Mouse (Mus musculus) MEL (cell line): ENCODE results near the gene Pcyt1b. TPM values are rescaled to one million over a fixed set of nuclear protein-coding genes. Genes with fewer than 3 reads are reported as not detected.

Experiments
- DNase-seq: peaks from one replicate; pipeline ENCODE4 v3.0.0; 2011; ENCODE audit warnings: low read depth, low spot score
- H3K27ac ChIP-seq: 2 replicates; pipeline ENCODE4 v1.5.1; 2012; ENCODE audit warnings: low read depth, mild to moderate bottlenecking, control low read depth, low read length, moderate library complexity; ENCODE audit not compliant: control insufficient read depth
- H3K27me3 ChIP-seq, 2 experiments: fragments of 150-350 bp in 1 of 2; sonication (generic) in 1 of 2; 2 replicates each; pipeline ENCODE4 v1.6.1; 2012; ENCODE audit warnings: low read length in 2 of 2, mild to moderate bottlenecking in 2 of 2, improper control_type of control experiment in 1 of 2, moderate library complexity in 1 of 2; ENCODE audit not compliant: insufficient read depth in 2 of 2, control insufficient read depth in 1 of 2
- H3K36me3 ChIP-seq, 2 experiments: 2 replicates each; pipeline ENCODE4 v1.6.1; 2012 to 2014; ENCODE audit warnings: low read length in 2 of 2, improper control_type of control experiment in 1 of 2, inconsistent platforms in 1 of 2, mild to moderate bottlenecking in 1 of 2; ENCODE audit not compliant: insufficient read depth in 2 of 2, control insufficient read depth in 1 of 2
- H3K4me1 ChIP-seq, 2 experiments: fragments of 150-350 bp in 1 of 2; sonication (generic) in 1 of 2; 2 replicates each; pipeline ENCODE4 v1.6.1; 2012; ENCODE audit warnings: low read length in 2 of 2, improper control_type of control experiment in 1 of 2, mild to moderate bottlenecking in 1 of 2; ENCODE audit not compliant: insufficient read depth in 2 of 2, control insufficient read depth in 1 of 2
- H3K4me3 ChIP-seq, 2 experiments: fragments of 150-350 bp in 1 of 2; sonication (generic) in 1 of 2; 2 replicates each; pipeline ENCODE4 v1.5.1; 2012; ENCODE audit warnings: low read depth in 2 of 2, low read length in 2 of 2, mild to moderate bottlenecking in 2 of 2, moderate library complexity in 2 of 2, control low read depth in 1 of 2, improper control_type of control experiment in 1 of 2; ENCODE audit not compliant: control insufficient read depth in 1 of 2, insufficient read depth in 1 of 2
- H3K79me2 ChIP-seq: 2 replicates; pipeline ENCODE4 v1.6.1; 2012; ENCODE audit warnings: mild to moderate bottlenecking, low read length, moderate library complexity; ENCODE audit not compliant: control insufficient read depth, poor library complexity, insufficient read depth
- H3K9ac ChIP-seq: 2 replicates; pipeline ENCODE4 v1.6.1; 2012; ENCODE audit warnings: low read depth, mild to moderate bottlenecking, control low read depth, low read length, moderate library complexity; ENCODE audit not compliant: control insufficient read depth, poor library complexity, severe bottlenecking
- H3K9me3 ChIP-seq: fragments of 150-350 bp; sonication (generic); replicated peaks from 2 replicates; pipeline ENCODE4 v1.6.1; 2012; ENCODE audit warnings: mild to moderate bottlenecking, low read length, improper control_type of control experiment, moderate library complexity; ENCODE audit not compliant: insufficient read depth
- BHLHE40 ChIP-seq: IDR thresholded peaks from 2 replicates; pipeline ENCODE4 v1.6.1; 2012; ENCODE audit warnings: low read depth, mild to moderate bottlenecking, inconsistent platforms, low read length, improper control_type of control experiment, borderline replicate concordance
- E2F4 ChIP-seq: IDR thresholded peaks from 2 replicates; pipeline ENCODE4 v1.6.1; 2011; ENCODE audit warnings: low read depth, low read length, improper control_type of control experiment, borderline replicate concordance
- ELF1 ChIP-seq: IDR thresholded peaks from 2 replicates; pipeline ENCODE4 v1.6.1; 2014; ENCODE audit warnings: low read depth, mild to moderate bottlenecking, inconsistent platforms, low read length, improper control_type of control experiment, moderate library complexity
- ETS1 ChIP-seq: IDR thresholded peaks from 2 replicates; pipeline ENCODE4 v1.6.1; 2012; ENCODE audit warnings: low read depth, mild to moderate bottlenecking, inconsistent platforms, low read length, improper control_type of control experiment, moderate library complexity
- GABPA ChIP-seq: IDR thresholded peaks from 2 replicates; pipeline ENCODE4 v1.6.1; 2012; ENCODE audit warnings: low read depth, mild to moderate bottlenecking, inconsistent platforms, low read length, improper control_type of control experiment, moderate library complexity
- GATA1 ChIP-seq: IDR thresholded peaks from 2 replicates; pipeline ENCODE4 v1.6.1; 2011; ENCODE audit warnings: low read depth, low read length, improper control_type of control experiment
- HCFC1 ChIP-seq: IDR thresholded peaks from 2 replicates; pipeline ENCODE4 v1.6.1; 2012; ENCODE audit warnings: low read depth, mild to moderate bottlenecking, inconsistent platforms, low read length, improper control_type of control experiment, moderate library complexity
- KAT2A ChIP-seq: conservative IDR thresholded peaks from 2 replicates; pipeline ENCODE4 v1.6.1; 2012; ENCODE audit warnings: low read depth, low read length, improper control_type of control experiment, inconsistent platforms
- MAX ChIP-seq: IDR thresholded peaks from 2 replicates; pipeline ENCODE4 v1.6.1; 2011; ENCODE audit warnings: low read length, improper control_type of control experiment
- MYB ChIP-seq: IDR thresholded peaks from 2 replicates; pipeline ENCODE4 v1.6.1; 2011; ENCODE audit warnings: mild to moderate bottlenecking, low read depth, low read length, improper control_type of control experiment
- MYC ChIP-seq: IDR thresholded peaks from 2 replicates; pipeline ENCODE4 v1.6.1; 2011; ENCODE audit warnings: low read depth, mild to moderate bottlenecking, low read length, improper control_type of control experiment, moderate library complexity
- NELFE ChIP-seq: IDR thresholded peaks from 2 replicates; pipeline ENCODE4 v1.6.1; 2011; ENCODE audit warnings: low read depth, low read length, improper control_type of control experiment
- POLR2AphosphoS5 ChIP-seq: IDR thresholded peaks from 2 replicates; pipeline ENCODE4 v1.6.1; 2012; ENCODE audit warnings: low read depth, borderline replicate concordance, mild to moderate bottlenecking, inconsistent platforms, low read length, moderate library complexity, mixed read lengths
- RCOR1 ChIP-seq: IDR thresholded peaks from 2 replicates; pipeline ENCODE4 v1.6.1; 2012; ENCODE audit warnings: low read depth, mild to moderate bottlenecking, inconsistent platforms, low read length, improper control_type of control experiment
- SIN3A ChIP-seq: IDR thresholded peaks from 2 replicates; pipeline ENCODE4 v1.6.1; 2012; ENCODE audit warnings: low read length, improper control_type of control experiment, inconsistent platforms
- SMC3 ChIP-seq: IDR thresholded peaks from 2 replicates; pipeline ENCODE4 v1.6.1; 2011; ENCODE audit warnings: low read depth, low read length, improper control_type of control experiment
- TBP ChIP-seq: IDR thresholded peaks from 2 replicates; pipeline ENCODE4 v1.8.0; 2011; ENCODE audit warnings: low read depth, low read length, improper control_type of control experiment
- UBTF ChIP-seq: IDR thresholded peaks from 2 replicates; pipeline ENCODE4 v1.6.1; 2012; ENCODE audit warnings: low read depth, mild to moderate bottlenecking, inconsistent platforms, low read length, improper control_type of control experiment, moderate library complexity, borderline replicate concordance; ENCODE audit not compliant: insufficient read depth
- USF1 ChIP-seq: IDR thresholded peaks from 2 replicates; pipeline ENCODE4 v1.6.1; 2014; ENCODE audit warnings: low read depth, mild to moderate bottlenecking, inconsistent platforms, low read length, improper control_type of control experiment, moderate library complexity
- polyA plus RNA-seq, 2 experiments: library from polyadenylated mRNA; stranded (reverse) in 1 of 2; unstranded in 1 of 2; fragments of >175 nt in 1 of 2; fragments of >200 nt in 1 of 2; gene quantifications; 2 replicates each; pipeline versions ENCODE4 v1.2.1 to v1.2.4; 2012; ENCODE audit warnings: low replicate concordance in 2 of 2, low read depth in 1 of 2; ENCODE audit not compliant: insufficient read length in 2 of 2, insufficient read depth in 1 of 2, missing spikeins in 1 of 2
- total RNA-seq: library from RNA; depleted of rRNA; stranded (reverse); fragments of 300-350 nt; gene quantifications from 2 replicates; pipeline ENCODE4 v1.2.3, GENCODE M21; 2012

The Pcyt1b gene
- total and polyA plus RNA-seq, 3 experiments, result 1.2 to 10.4 TPM; not detected in 1

DNA sequence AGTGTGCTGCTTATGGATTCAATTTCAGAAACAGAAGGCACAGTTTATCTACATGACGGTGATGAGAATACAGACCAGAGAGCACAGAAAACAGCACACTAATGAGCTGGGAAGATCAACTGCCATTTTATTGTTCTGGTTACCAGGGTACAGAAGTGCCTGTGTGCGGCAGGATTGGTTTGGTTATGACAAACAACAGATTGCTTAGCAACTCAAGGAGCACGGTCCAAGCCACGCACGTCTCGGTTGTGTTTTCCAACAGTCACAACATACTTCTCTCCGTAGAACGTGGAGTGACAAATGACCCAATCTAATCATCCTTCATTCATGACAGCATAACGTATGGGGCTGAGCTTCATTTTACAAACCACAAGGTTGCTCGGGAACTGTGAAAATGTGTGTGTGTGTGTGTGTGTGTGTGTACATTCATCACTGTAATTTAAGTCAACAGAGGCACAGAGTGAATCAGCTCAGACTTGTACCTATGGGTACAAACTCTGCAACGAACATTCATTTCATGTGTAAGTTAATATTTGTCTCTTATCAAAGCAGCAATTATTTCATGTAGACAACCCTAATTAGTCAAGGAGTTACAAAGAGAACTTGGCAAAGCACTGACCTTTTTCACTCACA lies 100.7 kb downstream of the Pcyt1b start:
- Histone ChIP-seq H3K27me3 (no peaks in the 10 kb centered on the region), H3K4me3 (no peak overlapping the region), H3K9ac (no peak overlapping the region), H3K36me3 (peaks cover 0 to 8% of the 10 kb centered on the region in 2 experiments; a peak in 2 of 4 replicates), H3K9me3 (no peaks in the 10 kb centered on the region), H3K27ac (no peak overlapping the region), H3K79me2 (no peaks in the 10 kb centered on the region), H3K4me1 (peaks cover 3 to 9% of the 10 kb centered on the region in 2 experiments)
- no peak for TF ChIP-seq BHLHE40
- TF ChIP-seq NELFE, result no peak
- no peak for TF ChIP-seq TBP
- no peak for TF ChIP-seq SMC3
- no peak for TF ChIP-seq POLR2AphosphoS5
- no peak for TF ChIP-seq USF1
- TF ChIP-seq ELF1, result no peak
- no peak for TF ChIP-seq RCOR1
- no peak for TF ChIP-seq GATA1
- no peak for TF ChIP-seq MYC
- TF ChIP-seq KAT2A, result no peak
- TF ChIP-seq ETS1, result no peak
- TF ChIP-seq UBTF, result no peak
- TF ChIP-seq GABPA, result no peak
- no peak for TF ChIP-seq MAX
- TF ChIP-seq E2F4, result no peak
- no peak for TF ChIP-seq SIN3A
- no peak for DNase-seq

DNA sequence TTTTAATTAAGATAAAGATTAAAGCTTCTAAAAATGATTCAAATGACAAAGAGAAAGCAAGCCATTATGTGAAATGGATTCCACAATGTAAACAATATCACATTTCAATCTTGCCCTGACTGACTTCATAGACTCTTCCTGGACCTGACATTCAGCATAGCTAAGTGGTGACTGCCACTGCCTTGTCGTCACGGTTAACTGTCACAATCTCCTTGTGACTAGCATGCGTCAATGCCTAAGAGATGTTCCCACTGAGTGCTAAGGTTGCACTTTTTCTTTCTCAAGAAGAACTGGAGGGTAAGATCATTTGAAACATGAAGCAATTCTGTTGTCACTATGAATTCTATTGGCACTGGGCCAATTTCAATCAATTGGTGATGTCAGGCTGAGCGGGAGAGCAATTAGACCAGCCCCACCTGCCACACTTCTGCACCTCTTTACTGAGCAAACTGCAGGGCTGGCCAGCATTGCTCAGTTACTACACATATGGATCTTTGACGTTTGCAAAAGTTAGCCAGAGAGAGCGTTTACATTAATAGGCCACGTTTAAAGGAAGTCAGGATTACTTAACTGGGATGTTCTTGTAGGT lies 102.3 kb downstream of the Pcyt1b start:
- Histone ChIP-seq H3K79me2 (no peaks in the 10 kb centered on the region), H3K27me3 (no peaks in the 10 kb centered on the region), H3K4me3 (no peak overlapping the region)
- no peak for DNase-seq
- TF ChIP-seq UBTF (no peak), MYB (no peak), HCFC1 (no peak), BHLHE40 (no peak), TBP (no peak), NELFE (no peak)
- TF ChIP-seq, all 39 proteins: peak for 0
- H3K27ac ChIP-seq, result no peak overlapping the region
- H3K36me3 ChIP-seq, result no peaks in the 10 kb centered on the region
- no peak overlapping the region for H3K9ac ChIP-seq
- H3K4me1 ChIP-seq, result no peaks in the 10 kb centered on the region
- no peaks in the 10 kb centered on the region for H3K9me3 ChIP-seq
